Mouse (Mus musculus) MEL (cell line): ENCODE data around the gene Filip1l.

ENCODE experiments used
- BHLHE40 ChIP-seq: IDR thresholded peaks from 2 replicates; pipeline ENCODE4 v1.6.1; 2012; ENCODE audit warnings: low read depth, mild to moderate bottlenecking, inconsistent platforms, low read length, improper control_type of control experiment, borderline replicate concordance
- CTCF ChIP-seq, 3 experiments: IDR thresholded peaks in 2 of 3; conservative IDR thresholded peaks in 1 of 3; 2 replicates each; pipeline ENCODE4 v1.5.1; 2011 to 2012; ENCODE audit warnings: low read length in 3 of 3, low read depth in 2 of 3, mild to moderate bottlenecking in 2 of 3, improper control_type of control experiment in 1 of 3, inconsistent platforms in 1 of 3, mixed read lengths in 1 of 3, moderate library complexity in 1 of 3; ENCODE audit not compliant: control insufficient read depth in 1 of 3, insufficient read depth in 1 of 3, poor library complexity in 1 of 3, severe bottlenecking in 1 of 3
- E2F4 ChIP-seq: IDR thresholded peaks from 2 replicates; pipeline ENCODE4 v1.6.1; 2011; ENCODE audit warnings: low read depth, low read length, improper control_type of control experiment, borderline replicate concordance
- GATA1 ChIP-seq: IDR thresholded peaks from 2 replicates; pipeline ENCODE4 v1.6.1; 2011; ENCODE audit warnings: low read depth, low read length, improper control_type of control experiment

- no peak for TF ChIP-seq CTCF (IDR thresholded peaks at IDR 0.05 in 2 of 3, conservative IDR thresholded peaks at IDR 0.05 in 1 of 3; ENCODE audit: control insufficient read depth in 1 of 3, insufficient read depth in 1 of 3, low read depth in 2 of 3, low read length in 3 of 3, poor library complexity in 1 of 3, severe bottlenecking in 1 of 3)
- peak; percentile 58 for TF ChIP-seq GATA1
- no peak for TF ChIP-seq E2F4
- no peak for TF ChIP-seq BHLHE40
Measured at GRCm38 (mm10) chr16:57568648-57569404, 215.9 kb downstream of the Filip1l start.
